Mouse (Mus musculus) lung, adult 2 months (tissue): Measurements from ENCODE around the gene Ephb1.

Experiments used
- CTCF ChIP-seq: fragments of 200-500 bp; IDR thresholded peaks from 2 replicates; pipeline ENCODE4 v1.5.1; 2011; ENCODE audit warnings: mild to moderate bottlenecking, low read length, control low read depth; ENCODE audit not compliant: insufficient read depth
- POLR2A ChIP-seq: fragments of 200-500 bp; IDR thresholded peaks from 2 replicates; pipeline ENCODE4 v1.6.1; 2011; ENCODE audit warnings: low read depth, mild to moderate bottlenecking, control low read depth, low read length, borderline replicate concordance; ENCODE audit errors: extremely low read depth

GRCm38 (mm10) chr9:101939006-101939405 is 415.5 kb downstream of the Ephb1 start:
- TF ChIP-seq CTCF (no peak), POLR2A (no peak)
